Mouse (Mus musculus) heart, postnatal 0 days (tissue): Measurements from ENCODE around the gene Mast4. TPM values are rescaled to one million over a fixed set of nuclear protein-coding genes. Genes with fewer than 3 reads are reported as not detected.

Experiments used
- ATAC-seq: fragments of 200-750 bp; cut with Nextera tagmentation; 2 replicates; pipeline ENCODE4 v1.8.0; 2017; ENCODE audit warnings: low read depth, moderate number of reproducible peaks, moderate library complexity; ENCODE audit not compliant: insufficient read depth
- DNase-seq: peaks from one replicate; pipeline ENCODE4 v3.0.0-alpha.2; 2016; ENCODE audit warnings: low spot score
- H3K27ac ChIP-seq: fragments of 300-500 bp; sonication (generic); 2 replicates; pipeline ENCODE4 v1.5.1; 2014; ENCODE audit warnings: low read depth, mild to moderate bottlenecking
- H3K27me3 ChIP-seq: fragments of 300-500 bp; sonication (generic); 2 replicates; pipeline ENCODE4 v1.6.1; 2014; ENCODE audit warnings: low read length, mixed read lengths; ENCODE audit not compliant: control insufficient read depth, insufficient read depth
- H3K36me3 ChIP-seq: fragments of 300-500 bp; sonication (generic); replicated peaks from 2 replicates; pipeline ENCODE4 v1.6.1; 2014; ENCODE audit warnings: low read length, mixed read lengths; ENCODE audit not compliant: control insufficient read depth, insufficient read depth
- H3K4me1 ChIP-seq: fragments of 300-500 bp; sonication (generic); 2 replicates; pipeline ENCODE4 v1.6.1; 2014; ENCODE audit warnings: antibody characterized with exemption; ENCODE audit not compliant: control insufficient read depth, insufficient read depth
- H3K4me2 ChIP-seq: fragments of 300-500 bp; sonication (generic); 2 replicates; pipeline ENCODE4 v1.6.1; 2014; ENCODE audit warnings: low read depth, mild to moderate bottlenecking, low read length, moderate library complexity
- H3K4me3 ChIP-seq: fragments of 300-500 bp; sonication (generic); 2 replicates; pipeline ENCODE4 v1.5.1; 2014; ENCODE audit warnings: low read depth, low read length
- H3K9ac ChIP-seq: fragments of 300-500 bp; sonication (generic); replicated peaks from 2 replicates; pipeline ENCODE4 v1.6.1; 2014; ENCODE audit warnings: low read depth, low read length, mixed read lengths
- H3K9me3 ChIP-seq: fragments of 300-500 bp; sonication (generic); replicated peaks from 2 replicates; pipeline ENCODE4 v1.6.1; 2016; ENCODE audit warnings: low read length; ENCODE audit not compliant: control insufficient read depth
- CTCF ChIP-seq: IDR thresholded peaks from 2 replicates; pipeline ENCODE4 v1.5.1; 2016; ENCODE audit warnings: antibody characterized with exemption, control low read depth, low read depth
- EP300 ChIP-seq: IDR thresholded peaks from 2 replicates; pipeline ENCODE4 v1.6.1; 2016; ENCODE audit warnings: antibody characterized with exemption, low read depth
- WGBS: fragments of 180-500 bp; shearing (Covaris S2); extraction: QIAGEN DNeasy Blood & Tissue Kit; methylation state at CpG from one replicate; pipeline ENCODE4 v1.1.7; 2014; 5-methylcytosine and 5-hydroxymethylcytosine counted together
- polyA plus RNA-seq: library from polyadenylated mRNA; unstranded; fragments of >200 nt; fragmentation: Nextera tagmentation; extraction: Ambion mirVana; gene quantifications from 2 replicates; pipeline ENCODE4 v1.2.1, GENCODE M21; 2015
- total RNA-seq: library from RNA; depleted of rRNA; stranded (reverse); fragments of >200 nt; gene quantifications from 2 replicates; pipeline ENCODE4 v1.2.3, GENCODE M21; 2014; ENCODE audit warnings: low replicate concordance

The Mast4 gene
- total and polyA plus RNA-seq, 2 experiments from 2014 or later: 26.7 to 35.5 TPM

DNA sequence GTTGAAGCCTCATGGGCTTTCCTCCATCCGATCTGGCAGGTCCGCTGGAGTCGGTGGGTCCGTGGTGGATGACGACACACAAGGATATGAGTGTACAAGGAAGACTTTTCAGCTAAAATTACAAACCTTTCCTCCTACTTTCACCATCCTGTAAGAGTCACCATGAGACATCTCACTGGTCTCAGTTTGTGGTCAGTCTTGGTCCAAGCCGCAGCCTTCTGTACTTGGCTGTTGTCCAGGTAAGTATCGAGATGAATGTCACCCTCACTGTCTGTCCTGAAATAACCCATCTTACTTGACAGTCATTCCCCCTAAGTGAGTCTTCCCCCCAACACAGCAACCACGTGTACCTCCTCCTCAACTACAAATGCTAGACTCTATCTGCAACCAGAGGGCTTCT is 94.6 kb downstream of the Mast4 start:
- no peak for ATAC-seq
- WGBS: 79% methylated on average over 8 of the region's 8 CpGs
- H3K9ac ChIP-seq: no peak overlapping the region
- no peaks in the 10 kb centered on the region for H3K4me1 ChIP-seq
- H3K9me3 ChIP-seq: no peaks in the 10 kb centered on the region
- H3K27me3 ChIP-seq: no peaks in the 10 kb centered on the region
- H3K27ac ChIP-seq: no peak overlapping the region
- TF ChIP-seq CTCF (no peak), EP300 (no peak)
- no peaks in the 10 kb centered on the region for H3K36me3 ChIP-seq
- H3K4me3 ChIP-seq: no peak overlapping the region
- H3K4me2 ChIP-seq: no peak overlapping the region
- DNase-seq: no peak

DNA sequence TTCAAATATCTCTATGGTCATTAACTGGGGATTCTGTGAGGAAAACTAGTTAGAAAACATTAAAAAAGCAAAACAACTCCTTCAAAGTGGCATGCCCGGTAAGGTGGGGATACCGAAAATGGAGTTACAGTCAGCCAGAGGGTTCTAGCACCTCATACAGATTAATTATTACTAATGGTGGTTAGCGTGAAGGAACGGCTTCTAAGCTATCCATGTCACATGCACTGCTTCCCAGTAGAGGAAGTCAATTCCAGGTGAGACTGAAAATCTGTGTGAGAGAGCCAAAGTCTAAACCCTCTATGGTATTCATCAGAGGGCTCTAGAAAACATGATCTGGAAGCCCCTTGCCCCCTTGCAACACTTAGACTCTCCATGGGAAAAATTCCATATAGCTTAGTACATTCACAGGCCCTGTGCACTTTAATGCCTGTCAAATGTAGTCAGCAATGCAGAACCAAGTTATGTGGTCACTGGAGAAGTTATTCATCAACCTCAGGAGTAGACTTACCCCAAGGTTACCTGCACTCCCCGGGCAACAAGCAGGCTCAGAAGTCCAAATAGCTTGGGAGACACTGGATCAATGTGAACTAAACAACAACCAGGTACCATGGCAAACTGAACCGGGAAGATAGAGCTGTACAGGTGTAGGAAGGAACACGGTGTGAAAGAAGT is 96.1 kb downstream of the Mast4 start:
- Histone ChIP-seq H3K9ac (no peak overlapping the region), H3K4me1 (no peaks in the 10 kb centered on the region), H3K27ac (no peak overlapping the region), H3K4me3 (no peak overlapping the region), H3K27me3 (no peaks in the 10 kb centered on the region), H3K36me3 (no peaks in the 10 kb centered on the region), H3K9me3 (no peaks in the 10 kb centered on the region), H3K4me2 (no peak overlapping the region)
- TF ChIP-seq EP300: no peak
- no peak for TF ChIP-seq CTCF
- DNase-seq (no peak), ATAC-seq (no peak)
- WGBS: 92% methylated on average over 7 of the region's 7 CpGs

DNA sequence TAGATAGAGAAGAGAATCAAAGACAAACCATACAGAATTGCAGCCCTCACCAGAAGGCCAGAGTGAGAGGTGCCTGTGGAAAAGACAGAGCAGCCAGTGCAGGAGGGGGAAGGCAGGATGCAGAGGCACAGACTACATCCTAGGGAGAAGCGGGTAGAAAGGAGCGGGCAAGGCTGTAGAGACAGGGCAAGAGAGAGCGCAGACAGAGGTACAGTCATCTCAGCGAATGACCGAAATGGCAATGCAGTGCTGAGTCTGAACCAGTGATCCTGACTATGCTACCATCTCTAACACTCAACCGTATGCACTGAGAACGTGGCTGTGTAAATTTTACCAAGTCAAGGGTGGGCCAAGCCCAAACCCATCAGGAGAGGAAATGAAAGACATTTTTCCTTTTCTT is 102.1 kb downstream of the Mast4 start:
- no peak overlapping the region for H3K4me3 ChIP-seq
- no peak overlapping the region for H3K4me2 ChIP-seq
- no peaks in the 10 kb centered on the region for H3K9me3 ChIP-seq
- H3K27me3 ChIP-seq: no peaks in the 10 kb centered on the region
- H3K4me1 ChIP-seq: no peaks in the 10 kb centered on the region
- DNase-seq: no peak
- WGBS: 86% methylated on average over 7 of the region's 7 CpGs
- H3K36me3 ChIP-seq: no peaks in the 10 kb centered on the region
- H3K9ac ChIP-seq: no peak overlapping the region
- no peak overlapping the region for H3K27ac ChIP-seq
- TF ChIP-seq CTCF: no peak
- no peak for TF ChIP-seq EP300
- ATAC-seq: no peak

DNA sequence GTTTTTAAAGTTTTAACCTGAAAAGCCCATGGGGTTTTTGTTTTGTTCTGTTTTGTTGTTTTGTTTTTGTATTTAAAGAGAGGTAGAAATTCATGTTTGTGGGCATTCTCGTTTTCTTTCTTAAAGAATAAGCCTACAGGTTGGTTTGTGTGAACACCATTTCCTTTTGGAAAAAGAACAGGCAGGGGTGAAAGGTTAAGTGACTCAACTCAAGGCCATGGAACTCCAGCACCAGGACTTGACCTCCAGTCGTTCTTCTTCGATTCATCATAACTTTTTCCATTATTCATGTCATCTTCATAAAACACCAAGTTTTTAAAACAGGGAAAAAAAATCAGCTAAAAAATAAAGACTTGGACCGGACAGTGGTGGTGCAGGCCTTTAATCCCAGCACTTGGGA is 105.2 kb downstream of the Mast4 start:
- ATAC-seq (no peak), DNase-seq (no peak)
- no peaks in the 10 kb centered on the region for H3K4me1 ChIP-seq
- H3K9me3 ChIP-seq: no peaks in the 10 kb centered on the region
- H3K27me3 ChIP-seq: no peaks in the 10 kb centered on the region
- no peak overlapping the region for H3K27ac ChIP-seq
- no peak overlapping the region for H3K4me3 ChIP-seq
- no peaks in the 10 kb centered on the region for H3K36me3 ChIP-seq
- 73% methylated on average over 4 of the region's 4 CpGs for WGBS
- no peak overlapping the region for H3K9ac ChIP-seq
- H3K4me2 ChIP-seq: no peak overlapping the region
- TF ChIP-seq EP300 (no peak), CTCF (no peak)

DNA sequence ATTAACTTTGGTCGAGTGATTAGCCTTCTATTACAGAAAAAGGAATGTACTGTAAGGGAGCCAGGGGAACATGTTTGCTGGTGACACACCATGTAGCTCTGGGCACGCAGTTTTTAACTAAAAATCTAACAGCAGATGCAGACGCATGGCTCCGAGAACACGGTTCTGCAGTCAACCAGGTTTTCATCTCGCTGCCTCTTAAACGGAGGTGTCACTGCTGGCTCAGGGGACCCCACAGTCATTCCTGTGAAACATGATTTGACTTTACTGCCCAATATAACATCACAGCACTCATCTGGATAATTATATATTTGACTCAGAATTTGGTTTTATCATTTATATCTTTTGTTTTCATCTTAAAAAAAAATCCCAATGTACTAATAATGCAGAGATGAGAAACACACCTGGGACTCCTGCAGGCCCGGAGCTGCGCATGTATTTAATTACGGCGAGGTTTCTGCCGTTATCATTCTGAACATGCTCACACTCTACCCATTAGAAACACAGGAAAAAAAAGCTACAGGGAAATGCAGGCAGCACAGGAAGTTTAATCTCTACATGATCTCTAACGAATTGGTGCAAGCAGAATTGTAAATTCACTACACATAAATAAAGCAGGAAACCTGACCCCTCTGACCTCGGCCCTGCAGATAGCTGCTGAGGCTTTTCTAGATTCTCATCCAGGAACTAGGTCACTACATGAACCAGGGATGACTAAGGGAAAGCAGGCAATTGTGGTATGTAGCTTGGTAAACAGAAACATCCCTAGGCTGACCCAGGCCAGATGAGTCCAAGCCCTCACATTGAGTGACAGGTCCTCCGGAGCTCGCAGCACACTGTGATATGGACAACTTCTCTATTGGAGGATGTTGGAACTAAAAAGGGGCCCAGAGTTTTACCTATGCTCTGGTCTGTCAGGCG is 108.1 kb downstream of the Mast4 start:
- ATAC-seq: no peak
- WGBS: 55% methylated on average over 17 of the region's 17 CpGs
- Histone ChIP-seq H3K9me3 (no peaks in the 10 kb centered on the region), H3K4me2 (no peak overlapping the region), H3K27ac (no peak overlapping the region), H3K36me3 (no peaks in the 10 kb centered on the region), H3K27me3 (no peaks in the 10 kb centered on the region), H3K9ac (no peak overlapping the region), H3K4me3 (no peak overlapping the region), H3K4me1 (no peaks in the 10 kb centered on the region)
- DNase-seq: no peak
- TF ChIP-seq CTCF (no peak), EP300 (no peak)
